Mouse (Mus musculus): ENCODE results near the gene Baz2a.

DNA sequence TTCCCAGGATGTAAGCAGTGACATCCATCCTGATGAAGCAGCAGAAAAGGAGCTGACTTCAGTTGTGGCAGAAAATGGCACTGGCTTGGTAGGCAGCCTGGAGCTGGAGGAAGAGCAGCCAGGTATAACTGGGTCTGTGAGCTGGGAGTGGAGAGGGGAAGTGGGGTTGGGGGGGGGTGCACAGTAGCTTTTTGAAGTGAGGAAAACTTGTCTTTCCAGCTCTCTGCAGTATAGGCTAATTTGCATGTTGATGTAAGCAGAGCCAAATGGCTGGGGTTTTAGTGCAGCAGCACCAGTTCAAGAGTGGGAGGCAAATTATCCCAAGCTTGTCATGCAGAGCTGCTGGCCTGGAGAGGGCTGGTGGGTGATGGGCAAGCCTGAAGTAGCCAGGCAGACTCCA is 19.9 kb downstream of the Baz2a start:
- no peak for TF ChIP-seq TCF12 (IDR thresholded peaks at IDR 0.05; ENCODE audit: low read depth, low read length)
- no peak for TF ChIP-seq POLR2AphosphoS2 (IDR thresholded peaks at IDR 0.05; ENCODE audit: low read depth, low read length)
- no peak for TF ChIP-seq BHLHE40 (IDR thresholded peaks at IDR 0.05; ENCODE audit: low read depth, low read length)
- TF ChIP-seq EP300 (IDR thresholded peaks at IDR 0.05; ENCODE audit: low read length) = no peak
- TF ChIP-seq CTCF (conservative IDR thresholded peaks at IDR 0.05 in 1 of 2, IDR thresholded peaks at IDR 0.05 in 1 of 2; ENCODE audit: low read depth in 2 of 2, low read length in 2 of 2) = no peak
- TF ChIP-seq MEF2A (IDR thresholded peaks at IDR 0.05; ENCODE audit: borderline replicate concordance, low read depth, low read length) = no peak
- no peak for TF ChIP-seq GABPA (IDR thresholded peaks at IDR 0.05; ENCODE audit: insufficient replicate concordance, low read depth, low read length)

Data from CH12.LX (cell line).